Mouse (Mus musculus): ENCODE results near the gene Atp6v0e. TPM values are rescaled to one million over a fixed set of nuclear protein-coding genes. Genes with fewer than 3 reads are reported as not detected.

The Atp6v0e gene
- polyA plus RNA-seq, 1 experiment from 2014 or later: 122 TPM

GRCm38 (mm10) chr17:26665600-26665999, 2.6 kb downstream of the Atp6v0e start:
- no peaks in the 10 kb centered on the region for H3K27me3 ChIP-seq (ENCODE audit: control insufficient read depth, insufficient read depth, low read length)
- ATAC-seq (ENCODE audit: insufficient read depth, low FRiP score, low TSS enrichment): no peak
- DNase-seq (ENCODE audit: low spot score): no peak
- 82% methylated on average over 4 of the region's 4 CpGs for WGBS
- H3K9ac ChIP-seq (ENCODE audit: low read length): no peak overlapping the region
- no peak overlapping the region for H3K4me3 ChIP-seq (ENCODE audit: low read depth, low read length)
- 0 out of 2 replicates have a peak, but pooled peaks cover 3% of the 10 kb centered on the region for H3K4me1 ChIP-seq (ENCODE audit: control insufficient read depth, insufficient read depth, low read length)
- no peaks in the 10 kb centered on the region for H3K36me3 ChIP-seq (ENCODE audit: control insufficient read depth, insufficient read depth, low read length)
- H3K9me3 ChIP-seq (ENCODE audit: control insufficient read depth, low read length): no peaks in the 10 kb centered on the region
- no peak overlapping the region for H3K27ac ChIP-seq (ENCODE audit: low read depth, low read length)
- no peak overlapping the region for H3K4me2 ChIP-seq (ENCODE audit: low read depth)

GRCm38 (mm10) chr17:26671268-26671667, 8.2 kb downstream of the Atp6v0e start:
- 66% methylated on average over 4 of the region's 4 CpGs for WGBS

GRCm38 (mm10) chr17:26675845-26676244, 12.8 kb downstream of the Atp6v0e start:
- Histone ChIP-seq H3K4me3 (ENCODE audit: low read depth, low read length) (peak overlapping the region; percentile 90), H3K9ac (ENCODE audit: low read length) (no peak overlapping the region)

More at GRCm38 (mm10) chr17:26671268-26671667, 8.2 kb downstream of the Atp6v0e start:
- Histone ChIP-seq H3K4me3 (ENCODE audit: low read depth, low read length) (no peak overlapping the region), H3K27ac (ENCODE audit: low read depth, low read length) (no peak overlapping the region), H3K9ac (ENCODE audit: low read length) (no peak overlapping the region), H3K9me3 (ENCODE audit: control insufficient read depth, low read length) (no peaks in the 10 kb centered on the region), H3K27me3 (ENCODE audit: control insufficient read depth, insufficient read depth, low read length) (no peaks in the 10 kb centered on the region), H3K4me2 (ENCODE audit: low read depth) (no peak overlapping the region), H3K4me1 (ENCODE audit: control insufficient read depth, insufficient read depth, low read length) (no peaks in the 10 kb centered on the region), H3K36me3 (ENCODE audit: control insufficient read depth, insufficient read depth, low read length) (no peaks in the 10 kb centered on the region)
- no peak for DNase-seq (ENCODE audit: low spot score)
- ATAC-seq (ENCODE audit: insufficient read depth, low FRiP score, low TSS enrichment): no peak

GRCm38 (mm10) chr17:26676252-26676615, 13.2 kb downstream of the Atp6v0e start:
- Histone ChIP-seq H3K27ac (ENCODE audit: low read depth, low read length) (peak overlapping the region; percentile 53; the same call in 1 of the 2 replicates), H3K9me3 (ENCODE audit: control insufficient read depth, low read length) (no peaks in the 10 kb centered on the region), H3K9ac (ENCODE audit: low read length) (peak overlapping the region; percentile 76), H3K36me3 (ENCODE audit: control insufficient read depth, insufficient read depth, low read length) (no peaks in the 10 kb centered on the region), H3K4me1 (ENCODE audit: control insufficient read depth, insufficient read depth, low read length) (peaks cover 5% of the 10 kb centered on the region), H3K4me2 (ENCODE audit: low read depth) (peak overlapping the region; percentile 73), H3K4me3 (ENCODE audit: low read depth, low read length) (peak overlapping the region; percentile 90), H3K27me3 (ENCODE audit: control insufficient read depth, insufficient read depth, low read length) (no peaks in the 10 kb centered on the region)
- WGBS: under 1% methylated on average over 30 of the region's 30 CpGs
- DNase-seq (ENCODE audit: low spot score) (peak; percentile 91), ATAC-seq (ENCODE audit: insufficient read depth, low FRiP score, low TSS enrichment) (peak; percentile 88)

More at GRCm38 (mm10) chr17:26675845-26676244, 12.8 kb downstream of the Atp6v0e start:
- DNase-seq (ENCODE audit: low spot score): no peak
- ATAC-seq (ENCODE audit: insufficient read depth, low FRiP score, low TSS enrichment): no peak
- Histone ChIP-seq H3K27me3 (ENCODE audit: control insufficient read depth, insufficient read depth, low read length) (no peaks in the 10 kb centered on the region), H3K36me3 (ENCODE audit: control insufficient read depth, insufficient read depth, low read length) (no peaks in the 10 kb centered on the region), H3K9me3 (ENCODE audit: control insufficient read depth, low read length) (no peaks in the 10 kb centered on the region), H3K27ac (ENCODE audit: low read depth, low read length) (no peak overlapping the region), H3K4me2 (ENCODE audit: low read depth) (peak overlapping the region; percentile 73), H3K4me1 (ENCODE audit: control insufficient read depth, insufficient read depth, low read length) (peaks cover 5% of the 10 kb centered on the region)
- WGBS: 25% methylated on average over 7 of the region's 7 CpGs

- H3K27me3 ChIP-seq (ENCODE audit: control insufficient read depth, insufficient read depth, low read length): no peaks in the 10 kb centered on the region
- DNase-seq (ENCODE audit: low spot score) (no peak), ATAC-seq (ENCODE audit: insufficient read depth, low FRiP score, low TSS enrichment) (peak; percentile 72)
- H3K9me3 ChIP-seq (ENCODE audit: control insufficient read depth, low read length): no peaks in the 10 kb centered on the region
- H3K36me3 ChIP-seq (ENCODE audit: control insufficient read depth, insufficient read depth, low read length): no peaks in the 10 kb centered on the region
- H3K4me1 ChIP-seq (ENCODE audit: control insufficient read depth, insufficient read depth, low read length): peaks cover 5% of the 10 kb centered on the region
- WGBS: 4% methylated on average over 26 of the region's 26 CpGs
- peak overlapping the region; percentile 53; the same call in 1 of the 2 replicates for H3K27ac ChIP-seq (ENCODE audit: low read depth, low read length)
- H3K4me2 ChIP-seq (ENCODE audit: low read depth): peak overlapping the region; percentile 73
- H3K9ac ChIP-seq (ENCODE audit: low read length): peak overlapping the region; percentile 76
- peak overlapping the region; percentile 90 for H3K4me3 ChIP-seq (ENCODE audit: low read depth, low read length)
Measured at GRCm38 (mm10) chr17:26676616-26677376, 13.8 kb downstream of the Atp6v0e start.

- no peak for DNase-seq (ENCODE audit: low spot score)
- no peak overlapping the region for H3K4me2 ChIP-seq (ENCODE audit: low read depth)
- H3K9me3 ChIP-seq (ENCODE audit: control insufficient read depth, low read length): no peaks in the 10 kb centered on the region
- H3K36me3 ChIP-seq (ENCODE audit: control insufficient read depth, insufficient read depth, low read length): no peaks in the 10 kb centered on the region
- H3K9ac ChIP-seq (ENCODE audit: low read length): no peak overlapping the region
- H3K27me3 ChIP-seq (ENCODE audit: control insufficient read depth, insufficient read depth, low read length): no peaks in the 10 kb centered on the region
- 88% methylated on average over 7 of the region's 7 CpGs for WGBS
- no peak overlapping the region for H3K4me3 ChIP-seq (ENCODE audit: low read depth, low read length)
- ATAC-seq (ENCODE audit: insufficient read depth, low FRiP score, low TSS enrichment): no peak
- no peak overlapping the region for H3K27ac ChIP-seq (ENCODE audit: low read depth, low read length)
- H3K4me1 ChIP-seq (ENCODE audit: control insufficient read depth, insufficient read depth, low read length): peaks cover 5% of the 10 kb centered on the region
Measured at GRCm38 (mm10) chr17:26677711-26678637, 14.9 kb downstream of the Atp6v0e start.

- 92% methylated on average over 6 of the region's 6 CpGs for WGBS
- Histone ChIP-seq H3K27me3 (ENCODE audit: control insufficient read depth, insufficient read depth, low read length) (no peaks in the 10 kb centered on the region), H3K4me3 (ENCODE audit: low read depth, low read length) (no peak overlapping the region)
Measured at GRCm38 (mm10) chr17:26681276-26681675, 18.2 kb downstream of the Atp6v0e start.

GRCm38 (mm10) chr17:26686334-26687000, 23.4 kb downstream of the Atp6v0e start:
- Histone ChIP-seq H3K27me3 (ENCODE audit: control insufficient read depth, insufficient read depth, low read length) (no peaks in the 10 kb centered on the region), H3K9ac (ENCODE audit: low read length) (no peak overlapping the region), H3K36me3 (ENCODE audit: control insufficient read depth, insufficient read depth, low read length) (no peaks in the 10 kb centered on the region), H3K4me1 (ENCODE audit: control insufficient read depth, insufficient read depth, low read length) (no peaks in the 10 kb centered on the region), H3K4me2 (ENCODE audit: low read depth) (no peak overlapping the region), H3K4me3 (ENCODE audit: low read depth, low read length) (no peak overlapping the region), H3K9me3 (ENCODE audit: control insufficient read depth, low read length) (no peaks in the 10 kb centered on the region), H3K27ac (ENCODE audit: low read depth, low read length) (no peak overlapping the region)
- ATAC-seq (ENCODE audit: insufficient read depth, low FRiP score, low TSS enrichment): no peak
- no peak for DNase-seq (ENCODE audit: low spot score)
- WGBS: 93% methylated on average over 17 of the region's 17 CpGs

More at GRCm38 (mm10) chr17:26681276-26681675, 18.2 kb downstream of the Atp6v0e start:
- peaks cover 5% of the 10 kb centered on the region for H3K4me1 ChIP-seq (ENCODE audit: control insufficient read depth, insufficient read depth, low read length)
- H3K27ac ChIP-seq (ENCODE audit: low read depth, low read length): no peak overlapping the region
- no peak overlapping the region for H3K4me2 ChIP-seq (ENCODE audit: low read depth)
- DNase-seq (ENCODE audit: low spot score): no peak
- no peak overlapping the region for H3K9ac ChIP-seq (ENCODE audit: low read length)
- H3K9me3 ChIP-seq (ENCODE audit: control insufficient read depth, low read length): no peaks in the 10 kb centered on the region
- ATAC-seq (ENCODE audit: insufficient read depth, low FRiP score, low TSS enrichment): no peak
- H3K36me3 ChIP-seq (ENCODE audit: control insufficient read depth, insufficient read depth, low read length): no peaks in the 10 kb centered on the region
